Mouse (Mus musculus) myocyte (in vitro differentiated cells): Measurements from ENCODE around the gene Ubr2.

Experiments used
- CEBPB ChIP-seq: IDR thresholded peaks from 2 replicates; pipeline ENCODE4 v1.6.1; 2011; ENCODE audit warnings: mild to moderate bottlenecking, moderate library complexity; ENCODE audit not compliant: poor library complexity, insufficient read depth, severe bottlenecking
- E2F4 ChIP-seq: IDR thresholded peaks from one replicate; pipeline ENCODE4 v1.6.1; 2011; ENCODE audit warnings: mild to moderate bottlenecking, control low read depth, moderate library complexity; ENCODE audit not compliant: insufficient read depth
- MAX ChIP-seq: IDR thresholded peaks from one replicate; pipeline ENCODE4 v1.6.1; 2011; ENCODE audit warnings: low read depth, mild to moderate bottlenecking, control low read depth
- MYOD1 ChIP-seq, 3 experiments: IDR thresholded peaks; one replicate each; pipeline ENCODE4 v1.6.1; 2011; ENCODE audit warnings: control low read depth in 2 of 3, low read depth in 2 of 3, mild to moderate bottlenecking in 2 of 3, moderate library complexity in 1 of 3; ENCODE audit not compliant: insufficient read length in 2 of 3, control insufficient read depth in 1 of 3
- MYOG ChIP-seq, 3 experiments: IDR thresholded peaks; one replicate each; pipeline ENCODE4 v1.6.1; 2011; ENCODE audit warnings: control low read depth in 2 of 3, low read depth in 2 of 3, mild to moderate bottlenecking in 2 of 3; ENCODE audit not compliant: insufficient read length in 2 of 3, control insufficient read depth in 1 of 3, insufficient read depth in 1 of 3
- POLR2A ChIP-seq: IDR thresholded peaks from one replicate; pipeline ENCODE4 v1.6.1; 2011; ENCODE audit warnings: low read depth, mild to moderate bottlenecking, control low read depth, moderate library complexity; ENCODE audit not compliant: insufficient read length
- POLR2AphosphoS2 ChIP-seq: IDR thresholded peaks from one replicate; pipeline ENCODE4 v1.6.1; 2011; ENCODE audit warnings: low read depth, control low read depth; ENCODE audit not compliant: insufficient read length
- REST ChIP-seq: IDR thresholded peaks from one replicate; pipeline ENCODE4 v1.6.1; 2011; ENCODE audit warnings: mild to moderate bottlenecking, control low read depth, moderate library complexity; ENCODE audit not compliant: insufficient read depth, insufficient read length
- SRF ChIP-seq: IDR thresholded peaks from one replicate; pipeline ENCODE4 v1.6.1; 2011; ENCODE audit warnings: low read depth; ENCODE audit not compliant: control insufficient read depth, insufficient read length
- TCF12 ChIP-seq: IDR thresholded peaks from one replicate; pipeline ENCODE4 v1.6.1; 2011; ENCODE audit warnings: mild to moderate bottlenecking, control low read depth; ENCODE audit not compliant: poor library complexity, insufficient read depth, severe bottlenecking
- TCF3 ChIP-seq: IDR thresholded peaks from one replicate; pipeline ENCODE4 v1.6.1; 2011; ENCODE audit warnings: low read depth, control low read depth; ENCODE audit not compliant: insufficient read length
- USF1 ChIP-seq: IDR thresholded peaks from one replicate; pipeline ENCODE4 v1.6.1; 2011; ENCODE audit warnings: low read depth, mild to moderate bottlenecking, control low read depth, moderate library complexity

DNA sequence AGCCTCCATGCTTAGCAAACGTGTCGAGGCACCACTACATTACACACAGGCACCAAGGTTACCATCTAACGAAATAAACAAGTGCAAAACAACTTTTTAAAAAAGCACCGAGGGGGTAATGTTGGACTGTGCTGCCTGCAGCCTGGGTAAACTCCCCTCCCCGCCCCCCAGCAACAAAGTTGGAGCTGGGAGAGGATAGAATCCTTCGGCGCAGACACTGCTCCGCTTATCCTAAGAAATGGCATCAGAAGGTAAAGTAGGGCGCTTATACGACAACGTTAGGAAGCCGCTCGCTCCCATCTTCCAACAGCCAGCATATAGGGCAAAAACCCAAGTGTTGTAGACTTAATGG is 834 bp downstream of the Ubr2 start:
- no peak for TF ChIP-seq POLR2AphosphoS2
- no peak for TF ChIP-seq REST
- TF ChIP-seq E2F4 = no peak
- no peak for TF ChIP-seq MAX
- no peak for TF ChIP-seq TCF3
- TF ChIP-seq POLR2A = no peak
- no peak for TF ChIP-seq CEBPB
- TF ChIP-seq USF1 = no peak
- no peak for TF ChIP-seq MYOD1 (IDR thresholded peaks at IDR 0.05; ENCODE audit: control insufficient read depth in 1 of 3, insufficient read length in 2 of 3, low read depth in 2 of 3)
- TF ChIP-seq TCF12 = no peak
- TF ChIP-seq MYOG (IDR thresholded peaks at IDR 0.05; ENCODE audit: control insufficient read depth in 1 of 3, insufficient read depth in 1 of 3, insufficient read length in 2 of 3, low read depth in 2 of 3) = no peak
- TF ChIP-seq SRF = no peak
